Mouse (Mus musculus) layer of hippocampus, postnatal 10 days (tissue): Measurements from ENCODE around the gene Gm20388. TPM values are rescaled to one million over a fixed set of nuclear protein-coding genes. Genes with fewer than 3 reads are reported as not detected.
"Not testable (repeated sequence)": the region's sequence is repeated elsewhere in the genome, so short reads cannot be mapped to it uniquely, and the experiment has no call there.

Source experiments
- DNase-seq, 2 experiments: peaks; one replicate each; pipeline ENCODE4 v3.0.0; 2021; ENCODE audit warnings: low spot score in 2 of 2
- total RNA-seq, 2 experiments: library from RNA; stranded (reverse); gene quantifications; 2 replicates each; pipeline ENCODE4 v1.2.3; 2021

Gm20388 gene
- total RNA-seq, 2 experiments from 2014 or later, result not detected

GRCm38 (mm10) chr8:121294234-121295108 is 1383.8 kb downstream of the Gm20388 start:
- no peak for DNase-seq

GRCm38 (mm10) chr8:121296082-121296481 is 1385.4 kb downstream of the Gm20388 start:
- no peak for DNase-seq

- DNase-seq, result no peak
These were observed 1386.0 kb downstream of the Gm20388 start for GRCm38 (mm10) chr8:121296597-121296996.

- no peak for DNase-seq
These were observed 1386.7 kb downstream of the Gm20388 start for GRCm38 (mm10) chr8:121297299-121297698.

GRCm38 (mm10) chr8:121300066-121300465 is 1389.4 kb downstream of the Gm20388 start:
- no peak for DNase-seq

- no peak for DNase-seq
These were observed 1390.1 kb downstream of the Gm20388 start for GRCm38 (mm10) chr8:121300501-121301411.

GRCm38 (mm10) chr8:121301431-121301830 is 1390.8 kb downstream of the Gm20388 start:
- DNase-seq, result no peak

GRCm38 (mm10) chr8:121301978-121302649 is 1391.5 kb downstream of the Gm20388 start:
- DNase-seq, result no peak

GRCm38 (mm10) chr8:121307723-121308122 is 1397.1 kb downstream of the Gm20388 start:
- DNase-seq, result peak; percentile 74 to 77

- DNase-seq, result no peak
These were observed 1400.6 kb downstream of the Gm20388 start for GRCm38 (mm10) chr8:121310976-121311819.

- DNase-seq, result no peak
These were observed 1402.8 kb downstream of the Gm20388 start for GRCm38 (mm10) chr8:121313458-121313857.

GRCm38 (mm10) chr8:121314036-121314435 is 1403.4 kb downstream of the Gm20388 start:
- no peak for DNase-seq

GRCm38 (mm10) chr8:121315569-121315968 is 1404.9 kb downstream of the Gm20388 start:
- DNase-seq, result no peak

GRCm38 (mm10) chr8:121316009-121316408 is 1405.4 kb downstream of the Gm20388 start:
- DNase-seq, result no peak

- not testable (repeated sequence) for DNase-seq
These were observed 1408.1 kb downstream of the Gm20388 start for GRCm38 (mm10) chr8:121318756-121319155.

GRCm38 (mm10) chr8:121319491-121319890 is 1408.8 kb downstream of the Gm20388 start:
- no peak for DNase-seq

GRCm38 (mm10) chr8:121326164-121326910 is 1415.7 kb downstream of the Gm20388 start:
- DNase-seq, result no peak

GRCm38 (mm10) chr8:121332436-121332835 is 1421.8 kb downstream of the Gm20388 start:
- DNase-seq, result no peak
